Mouse (Mus musculus) small intestine, adult 2 months (tissue): Measurements from ENCODE around the gene Cep72. TPM values are rescaled to one million over a fixed set of nuclear protein-coding genes. Genes with fewer than 3 reads are reported as not detected.
"Not testable (repeated sequence)": the region's sequence is repeated elsewhere in the genome, so short reads cannot be mapped to it uniquely, and the experiment has no call there.

Source experiments
- H3K27ac ChIP-seq: fragments of 200-500 bp; 2 replicates; pipeline ENCODE4 v1.5.1; 2012; ENCODE audit warnings: low read depth, low read length, control low read depth, inconsistent platforms; ENCODE audit not compliant: insufficient read depth
- H3K27me3 ChIP-seq: fragments of 200-500 bp; 2 replicates; pipeline ENCODE4 v1.6.1; 2012; ENCODE audit warnings: mild to moderate bottlenecking, moderate library complexity, low read length, inconsistent platforms; ENCODE audit not compliant: control insufficient read depth, insufficient read depth
- H3K36me3 ChIP-seq: fragments of 200-500 bp; 2 replicates; pipeline ENCODE4 v1.6.1; 2012; ENCODE audit warnings: mild to moderate bottlenecking, low read length, control low read depth, inconsistent platforms; ENCODE audit not compliant: control insufficient read depth, insufficient read depth
- H3K4me1 ChIP-seq: fragments of 200-500 bp; 2 replicates; pipeline ENCODE4 v1.6.1; 2012; ENCODE audit warnings: low read length, inconsistent platforms, mixed read lengths; ENCODE audit not compliant: control insufficient read depth, insufficient read depth, insufficient read length
- H3K4me3 ChIP-seq: fragments of 200-500 bp; 2 replicates; pipeline ENCODE4 v1.5.1; 2012; ENCODE audit warnings: low read depth, mild to moderate bottlenecking, control low read depth, inconsistent platforms, low read length, moderate library complexity
- CTCF ChIP-seq: fragments of 200-500 bp; IDR thresholded peaks from 2 replicates; pipeline ENCODE4 v1.5.1; 2012; ENCODE audit warnings: low read depth, mild to moderate bottlenecking, control low read depth, inconsistent platforms, low read length, moderate library complexity, mixed read lengths; ENCODE audit not compliant: insufficient replicate concordance, insufficient read length; ENCODE audit errors: extremely low read depth
- POLR2A ChIP-seq: fragments of 200-500 bp; IDR thresholded peaks from 2 replicates; pipeline ENCODE4 v1.6.1; 2012; ENCODE audit warnings: low read depth, mild to moderate bottlenecking, control low read depth, inconsistent platforms, low read length, moderate library complexity
- WGBS: fragments of 180-500 bp; shearing (Covaris S2); methylation state at CpG from one replicate; pipeline ENCODE4 v1.1.7; 2018; 5-methylcytosine and 5-hydroxymethylcytosine counted together
- polyA plus RNA-seq: library from polyadenylated mRNA; depleted of rRNA; stranded (reverse); fragments of >200 nt; gene quantifications from 2 replicates; pipeline ENCODE4 v1.2.3, GENCODE M21; 2012

Cep72 gene
- polyA plus RNA-seq, 1 experiment, result 1.4 TPM

GRCm38 (mm10) chr13:74010678-74011077 is 51.4 kb downstream of the Cep72 start:
- H3K27me3 ChIP-seq, result no peaks in the 10 kb centered on the region
- TF ChIP-seq CTCF, result no peak
- no peak for TF ChIP-seq POLR2A
- peak overlapping the region; percentile 65 for H3K4me3 ChIP-seq
- no peak overlapping the region for H3K27ac ChIP-seq
- no peaks in the 10 kb centered on the region for H3K36me3 ChIP-seq
- WGBS, result 22% methylated on average over 3 of the region's 3 CpGs
- no peaks in the 10 kb centered on the region; the same call in none of the 2 replicates for H3K4me1 ChIP-seq

GRCm38 (mm10) chr13:74009791-74010614 is 52.1 kb downstream of the Cep72 start:
- H3K27ac ChIP-seq, result peak overlapping the region; percentile 10; the same call in 1 of the 2 replicates
- TF ChIP-seq POLR2A (no peak), CTCF (no peak)
- H3K27me3 ChIP-seq, result no peaks in the 10 kb centered on the region
- no peaks in the 10 kb centered on the region for H3K36me3 ChIP-seq
- peak overlapping the region; percentile 65 for H3K4me3 ChIP-seq
- WGBS, result 1% methylated on average over 55 of the region's 55 CpGs
- H3K4me1 ChIP-seq, result no peaks in the 10 kb centered on the region; the same call in none of the 2 replicates

- no peaks in the 10 kb centered on the region for H3K27me3 ChIP-seq
- TF ChIP-seq POLR2A (peak; percentile 79), CTCF (no peak)
- peak within 1 kb of the TSS; percentile 71 for H3K27ac ChIP-seq
- H3K4me3 ChIP-seq, result peak within 1 kb of the TSS; percentile 65
- under 1% methylated on average over 56 of the region's 56 CpGs for WGBS
- H3K4me1 ChIP-seq, result no peaks in the 10 kb centered on the region; the same call in none of the 2 replicates
- no peaks in the 10 kb centered on the region for H3K36me3 ChIP-seq
Measured at GRCm38 (mm10) chr13:74008948-74009718, 53.0 kb downstream of the Cep72 start, which contains the start of gene Tppp. TSS of gene Tppp (plus strand) at chr13:74009407.

- H3K4me3 ChIP-seq, H3K27ac ChIP-seq, H3K27me3 ChIP-seq, H3K4me1 ChIP-seq, H3K36me3 ChIP-seq: not testable (repeated sequence)
- 79% methylated on average over 2 of the region's 2 CpGs for WGBS
Measured at GRCm38 (mm10) chr13:74008216-74008615, 53.9 kb downstream of the Cep72 start.

- not testable (repeated sequence) for H3K4me3 ChIP-seq, H3K4me1 ChIP-seq, H3K36me3 ChIP-seq, H3K27ac ChIP-seq, H3K27me3 ChIP-seq
- WGBS, result 94% methylated on average over 4 of the region's 4 CpGs
Measured at GRCm38 (mm10) chr13:74006881-74007280, 55.2 kb downstream of the Cep72 start.

- 62% methylated on average over 4 of the region's 4 CpGs for WGBS
- H3K27me3 ChIP-seq, result no peaks in the 10 kb centered on the region
- no peak for TF ChIP-seq POLR2A
- no peak for TF ChIP-seq CTCF
- no peaks in the 10 kb centered on the region for H3K36me3 ChIP-seq
- H3K27ac ChIP-seq, result no peak overlapping the region
- no peak overlapping the region for H3K4me3 ChIP-seq
- H3K4me1 ChIP-seq, result no peaks in the 10 kb centered on the region
Measured at GRCm38 (mm10) chr13:74001492-74001891, 60.6 kb downstream of the Cep72 start.

- TF ChIP-seq POLR2A, result no peak
- no peak for TF ChIP-seq CTCF
- Histone ChIP-seq H3K27me3 (no peaks in the 10 kb centered on the region), H3K4me3 (no peak overlapping the region), H3K36me3 (no peaks in the 10 kb centered on the region), H3K4me1 (no peaks in the 10 kb centered on the region), H3K27ac (no peak overlapping the region)
- 80% methylated on average over 6 of the region's 6 CpGs for WGBS
Measured at GRCm38 (mm10) chr13:74000961-74001360, 61.1 kb downstream of the Cep72 start.
